Mouse (Mus musculus): Measurements from ENCODE around the gene Igfn1.

- TF ChIP-seq CTCF (conservative IDR thresholded peaks at IDR 0.05; ENCODE audit: low read length) (no peak), NANOG (IDR thresholded peaks at IDR 0.05; ENCODE audit: borderline replicate concordance, low read length) (no peak)
These were observed 62.4 kb downstream of the Igfn1 start for GRCm38 (mm10) chr1:135943713-135944112.
